Mouse (Mus musculus) c-Kit-negative CD71-positive TER-119-positive erythroid progenitor cells, embryonic 14.5 days (primary cell): Measurements from ENCODE around the gene Txndc11.

Source experiments
- DNase-seq: peaks from one replicate; pipeline ENCODE4 v3.0.0-alpha.2; 2013; ENCODE audit warnings: low read depth, low spot score

Txndc11 gene

DNA sequence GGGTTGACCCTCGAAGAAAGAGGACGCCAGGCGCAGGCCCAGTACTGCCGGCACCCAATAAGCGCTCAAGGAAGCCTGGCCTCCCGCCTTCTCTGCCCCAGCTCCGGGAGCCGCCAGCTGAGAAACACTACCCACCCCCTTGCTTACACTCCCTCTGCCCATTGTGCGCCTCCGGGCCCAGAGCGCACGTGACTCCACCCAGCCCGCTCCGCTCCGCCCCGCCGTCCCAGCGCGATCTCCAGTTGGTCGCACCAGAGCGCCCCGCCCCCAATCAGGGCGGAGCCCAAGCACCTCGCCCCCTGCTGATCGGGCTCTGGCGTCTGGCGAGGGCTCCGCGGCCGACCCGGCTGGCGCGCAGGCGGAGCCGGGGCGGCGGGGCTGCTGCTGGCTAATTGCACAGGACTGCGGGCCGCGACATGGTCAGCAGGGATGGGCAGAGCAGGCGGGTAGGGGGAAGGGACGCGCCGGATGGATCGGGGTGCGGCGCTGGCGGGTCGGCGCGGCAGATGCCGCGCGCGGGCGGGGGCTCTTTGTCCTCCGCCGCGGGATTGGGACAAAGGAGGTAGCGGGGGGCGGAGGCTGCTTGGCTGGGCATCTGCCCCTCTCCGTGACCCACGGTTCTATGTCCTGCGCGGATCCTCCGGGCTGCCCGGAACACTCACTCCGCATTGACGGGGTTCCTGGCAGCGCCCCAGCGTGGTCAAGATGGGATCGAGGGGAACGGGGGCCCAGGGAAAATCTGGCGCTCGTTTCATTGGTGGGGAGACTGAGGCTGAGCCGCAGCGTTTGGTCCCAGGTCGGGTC is 68.2 kb downstream of the Txndc11 start, which contains the start of gene Litaf:
Gene Litaf (minus strand): TSS at position 129 of the 804 bp plus-strand sequence.
- peak; percentile 62 for DNase-seq

DNA sequence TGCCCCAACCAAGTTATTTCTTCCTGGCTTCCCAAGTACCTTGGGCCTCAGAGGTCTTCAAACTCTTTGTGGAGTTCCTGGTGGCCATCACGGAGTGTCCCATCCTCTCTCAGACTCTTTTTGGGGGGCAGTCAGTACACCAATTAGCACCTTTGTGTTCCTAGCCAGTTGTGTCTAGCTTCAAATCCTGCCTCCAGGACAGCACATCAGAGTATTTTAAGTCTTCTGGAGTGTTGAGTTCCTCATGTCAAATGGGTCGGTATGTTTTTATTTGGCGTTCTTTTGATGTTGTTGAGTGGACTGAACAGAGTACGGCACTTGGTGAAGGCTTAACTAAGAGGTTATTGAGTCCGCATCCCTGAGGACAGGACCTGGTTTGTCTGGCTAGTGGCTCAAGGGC is 69.0 kb downstream of the Txndc11 start:
- DNase-seq: no peak

DNA sequence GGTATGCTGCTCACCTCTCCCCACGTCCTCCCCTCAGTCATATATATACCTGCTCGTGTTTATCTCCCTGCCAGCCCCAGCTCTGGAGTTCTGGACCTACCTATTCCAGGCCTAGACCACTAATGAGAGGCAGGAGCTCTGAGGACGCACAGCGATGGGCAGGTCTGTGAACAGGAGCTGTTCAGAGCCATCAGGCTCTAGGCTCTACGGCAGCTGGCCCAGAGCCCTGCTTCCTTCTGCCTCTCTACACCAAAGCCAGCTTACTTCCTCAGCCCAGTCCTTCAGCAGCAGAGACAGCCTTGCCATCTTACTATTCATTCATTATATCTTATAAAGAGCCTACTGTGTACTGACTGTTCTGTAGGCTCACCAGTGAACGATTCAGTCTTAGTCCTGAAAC is 69.7 kb downstream of the Txndc11 start:
- DNase-seq: no peak

- no peak for DNase-seq
Measured at GRCm38 (mm10) chr16:11064341-11064740, 70.1 kb downstream of the Txndc11 start.

DNA sequence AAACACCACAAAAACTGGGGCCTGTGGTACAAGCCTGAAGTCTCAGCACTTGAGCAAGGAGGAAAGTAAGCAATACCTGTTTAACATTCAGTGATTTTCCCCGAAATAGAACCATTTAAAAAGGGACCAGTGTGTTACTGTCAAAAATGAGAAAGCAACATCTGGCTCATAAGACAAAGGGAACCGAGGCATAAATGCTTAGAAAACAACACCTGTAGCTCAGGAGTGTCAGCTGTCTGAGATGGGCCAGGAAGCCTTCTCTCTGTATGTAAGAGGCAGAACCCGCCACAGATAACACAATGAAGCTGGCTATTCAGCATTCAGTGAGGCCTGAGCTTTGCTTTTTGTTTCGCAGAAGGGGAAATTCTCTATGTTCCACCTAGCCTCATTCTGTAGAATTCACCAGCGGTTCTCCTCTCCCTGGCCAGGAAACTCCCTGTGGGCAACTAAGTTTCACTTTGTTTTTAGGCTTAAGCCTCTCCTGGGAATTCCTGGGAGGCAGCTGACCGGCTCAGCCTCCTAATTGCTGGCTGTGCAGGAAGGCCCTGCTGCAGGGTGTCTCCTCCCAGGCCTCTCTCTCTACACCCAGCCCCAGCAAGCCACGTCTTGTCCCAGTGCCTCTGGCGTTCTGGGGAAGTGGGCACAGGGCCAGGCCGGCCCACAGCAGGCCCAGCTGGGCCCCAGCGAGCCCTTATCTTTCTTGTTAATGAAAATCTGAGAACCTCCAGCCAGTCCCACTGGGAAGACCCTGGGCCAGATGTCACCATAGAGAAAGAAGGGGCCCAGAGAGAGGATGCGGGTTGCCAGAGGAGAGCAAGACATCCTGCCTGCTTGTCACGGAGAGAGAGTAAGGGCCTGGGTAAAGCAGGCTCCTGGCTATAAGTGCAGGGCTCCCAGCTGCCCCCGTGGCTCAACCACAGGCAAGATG is 71.4 kb downstream of the Txndc11 start:
- DNase-seq: no peak

DNA sequence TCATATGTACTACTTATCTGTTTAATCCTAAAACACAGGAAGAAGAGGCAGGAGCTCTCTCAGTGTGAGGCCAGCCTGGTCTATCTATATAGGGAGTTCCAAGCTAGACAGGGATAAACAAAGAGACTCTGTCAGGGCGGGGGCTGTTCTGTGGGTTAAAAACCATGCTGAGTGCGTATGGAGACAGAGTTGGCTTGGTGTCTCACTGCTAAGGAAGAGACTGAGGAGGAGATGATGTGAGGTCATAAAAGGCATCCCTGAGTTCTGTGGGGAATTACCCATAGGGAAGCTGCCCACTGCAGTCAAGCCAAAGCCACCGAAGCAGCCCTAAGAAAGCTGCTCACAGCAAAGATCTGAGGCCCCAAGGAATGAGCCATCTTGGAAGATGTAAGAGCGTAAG is 73.8 kb downstream of the Txndc11 start, which contains the start of gene Snn:
Gene Snn (plus strand): TSS at position 301 of the 400 bp plus-strand sequence.
- no peak for DNase-seq

GRCm38 (mm10) chr16:11055916-11056315 is 78.5 kb downstream of the Txndc11 start:
- DNase-seq: no peak

GRCm38 (mm10) chr16:11054871-11055270 is 79.6 kb downstream of the Txndc11 start:
- DNase-seq: no peak

DNA sequence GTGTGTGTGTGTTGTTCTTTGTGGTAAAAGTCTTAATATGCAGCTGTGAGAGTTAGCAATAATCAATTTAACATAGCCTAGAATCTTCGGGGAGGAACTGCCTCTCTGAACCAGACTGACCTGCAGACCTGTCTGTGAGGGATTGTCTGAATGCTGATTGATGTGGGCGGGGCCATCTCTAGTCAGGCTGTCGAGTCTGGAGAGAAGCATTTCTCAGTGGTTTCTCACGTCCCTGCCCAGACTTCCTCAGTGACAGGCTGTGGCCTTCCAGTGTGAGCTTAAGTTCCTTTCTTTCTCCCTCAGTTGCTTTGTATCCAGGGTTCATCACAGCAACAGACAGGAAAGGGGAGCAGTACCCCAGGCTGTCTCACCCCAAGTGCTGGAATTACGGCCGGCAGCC is 80.0 kb downstream of the Txndc11 start:
- no peak for DNase-seq

- no peak for DNase-seq
Measured at GRCm38 (mm10) chr16:11051134-11051533, 83.3 kb downstream of the Txndc11 start.

GRCm38 (mm10) chr16:11050226-11050625 is 84.2 kb downstream of the Txndc11 start:
- no peak for DNase-seq

DNA sequence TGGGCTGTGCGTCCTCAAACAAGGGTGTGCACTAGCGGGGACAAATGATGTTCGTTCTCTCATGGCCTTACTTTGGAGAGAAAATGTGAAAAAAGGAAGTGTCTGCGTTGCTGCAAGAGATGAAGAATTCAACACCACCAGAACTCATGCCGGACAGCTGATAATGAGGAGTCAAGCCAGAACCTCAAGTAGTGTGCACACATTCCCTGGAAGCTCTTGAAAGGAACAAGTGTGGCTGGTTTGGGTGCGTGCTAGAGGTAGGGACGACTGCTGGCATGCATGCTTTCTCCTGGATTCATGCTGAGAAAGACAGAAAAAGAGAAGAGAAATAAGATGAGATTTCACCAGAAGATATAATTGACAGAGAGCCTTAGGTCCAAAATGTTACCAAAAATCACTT is 87.3 kb downstream of the Txndc11 start:
- no peak for DNase-seq

GRCm38 (mm10) chr16:11046437-11046836 is 88.0 kb downstream of the Txndc11 start:
- DNase-seq: no peak

DNA sequence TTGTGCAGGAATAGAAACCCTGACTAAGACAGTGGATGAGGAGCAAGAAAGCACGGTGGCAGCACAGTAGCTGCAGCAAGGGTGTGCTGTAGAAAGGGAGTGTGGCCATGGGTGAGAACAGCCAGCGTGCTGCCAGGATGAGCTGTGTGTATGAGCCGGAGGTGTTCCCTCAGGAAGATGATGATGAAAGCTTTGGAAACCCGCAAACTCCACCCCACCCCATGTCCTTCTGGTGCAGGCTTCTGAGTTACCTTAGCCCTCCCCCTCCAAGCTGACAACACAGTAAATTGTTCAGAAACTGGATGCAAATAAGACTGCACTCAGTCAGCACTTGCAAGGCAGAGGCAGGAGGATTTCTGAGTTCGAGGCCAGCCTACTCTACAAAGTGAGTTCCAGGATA is 91.2 kb downstream of the Txndc11 start:
- no peak for DNase-seq

DNA sequence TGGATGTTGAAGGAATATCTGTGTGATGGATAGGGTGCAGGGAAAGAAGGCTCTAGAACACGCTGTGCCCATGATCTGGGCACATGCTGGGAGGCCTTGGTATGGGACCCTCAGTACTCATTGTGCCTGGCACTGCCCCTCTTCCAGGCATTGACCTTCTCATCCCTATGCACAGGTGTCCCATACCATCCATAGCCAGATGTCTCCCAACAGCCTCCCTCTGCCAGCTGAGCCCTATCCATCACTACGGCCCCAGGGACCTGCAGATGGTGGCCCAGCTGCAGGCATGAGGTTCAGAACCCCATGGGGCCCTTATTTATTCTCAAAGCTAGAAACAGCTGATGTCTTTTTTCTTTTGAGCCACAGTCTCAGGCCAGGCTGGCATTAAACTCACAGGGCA is 93.8 kb downstream of the Txndc11 start:
- no peak for DNase-seq

GRCm38 (mm10) chr16:11035790-11036431 is 98.5 kb downstream of the Txndc11 start:
- peak; percentile 26 for DNase-seq

DNA sequence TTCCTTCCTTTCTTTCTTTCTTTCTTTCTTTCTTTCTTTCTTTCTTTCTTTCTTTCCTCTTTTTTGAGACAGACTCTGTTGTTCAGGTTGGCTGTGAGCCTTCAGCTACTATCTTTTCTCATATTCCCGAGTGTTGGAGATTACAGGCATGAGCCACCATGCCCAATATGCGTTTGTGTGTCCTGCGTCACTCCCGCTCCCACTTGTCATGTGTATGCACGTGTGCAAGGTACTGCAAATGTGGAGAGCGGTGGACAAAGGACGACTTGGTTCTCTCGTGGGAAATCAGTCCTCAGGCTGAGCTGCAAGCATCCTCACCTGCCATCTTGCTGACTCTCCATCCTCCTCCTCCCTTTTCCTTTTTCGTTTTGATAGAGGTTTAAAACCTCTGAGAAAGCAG is 99.2 kb downstream of the Txndc11 start:
- no peak for DNase-seq

- peak; percentile 4 for DNase-seq
Measured at GRCm38 (mm10) chr16:11034193-11034803, 100.2 kb downstream of the Txndc11 start.

DNA sequence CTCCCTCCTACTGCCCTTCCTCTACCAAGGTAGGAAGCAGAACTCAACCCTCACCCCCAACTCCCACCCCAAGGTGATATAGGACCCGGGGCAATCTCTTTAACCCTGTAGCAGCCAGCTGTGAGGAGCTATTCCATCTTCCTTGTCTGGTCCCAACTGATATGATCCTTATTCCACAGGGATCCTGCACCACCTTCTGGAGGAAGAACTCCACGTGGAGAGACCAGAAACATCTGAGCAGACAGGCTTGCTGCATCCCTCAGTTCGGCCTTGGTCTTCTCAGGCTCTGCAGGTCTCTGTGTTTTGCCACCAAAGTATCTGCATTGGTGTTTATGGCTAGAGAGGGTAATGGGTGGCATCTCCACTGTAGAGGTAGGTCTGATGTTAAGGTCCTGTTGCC is 103.1 kb downstream of the Txndc11 start:
- DNase-seq: no peak

GRCm38 (mm10) chr16:11030844-11031243 is 103.6 kb downstream of the Txndc11 start:
- no peak for DNase-seq

DNA sequence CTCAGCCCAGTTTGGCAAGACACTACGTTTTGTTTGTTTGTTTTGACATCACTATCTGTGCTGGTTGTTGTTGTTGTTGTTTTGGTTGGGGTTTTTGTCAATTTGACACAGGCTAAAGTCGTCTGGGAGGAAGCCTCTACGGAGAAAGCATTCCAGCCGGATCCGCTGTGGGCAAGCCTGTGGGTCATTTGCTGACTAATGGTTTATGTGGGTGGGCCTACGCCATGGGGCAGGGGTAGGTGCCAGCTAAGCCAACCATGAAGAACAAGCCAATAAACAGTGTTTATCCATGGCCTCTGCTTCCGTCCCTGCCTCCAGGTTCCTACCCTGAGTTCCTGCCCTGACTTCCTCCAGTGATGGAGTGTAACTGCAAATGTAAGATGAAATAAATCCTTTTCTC is 106.2 kb downstream of the Txndc11 start:
- no peak for DNase-seq
